Mouse (Mus musculus) CD4-positive, CD25-positive, alpha-beta regulatory T cell, adult 2 months (primary cell): Measurements from ENCODE around the gene Avpr1b.
"Not testable (repeated sequence)": the region's sequence is repeated elsewhere in the genome, so short reads cannot be mapped to it uniquely, and the experiment has no call there.

Experiments used
- DNase-seq: peaks from one replicate; pipeline ENCODE4 v3.0.0-alpha.2; 2012; ENCODE audit warnings: low read depth, low spot score

Gene Avpr1b

GRCm38 (mm10) chr1:131618576-131618975 is 19.5 kb downstream of the Avpr1b start:
- DNase-seq, result peak; percentile 22

DNA sequence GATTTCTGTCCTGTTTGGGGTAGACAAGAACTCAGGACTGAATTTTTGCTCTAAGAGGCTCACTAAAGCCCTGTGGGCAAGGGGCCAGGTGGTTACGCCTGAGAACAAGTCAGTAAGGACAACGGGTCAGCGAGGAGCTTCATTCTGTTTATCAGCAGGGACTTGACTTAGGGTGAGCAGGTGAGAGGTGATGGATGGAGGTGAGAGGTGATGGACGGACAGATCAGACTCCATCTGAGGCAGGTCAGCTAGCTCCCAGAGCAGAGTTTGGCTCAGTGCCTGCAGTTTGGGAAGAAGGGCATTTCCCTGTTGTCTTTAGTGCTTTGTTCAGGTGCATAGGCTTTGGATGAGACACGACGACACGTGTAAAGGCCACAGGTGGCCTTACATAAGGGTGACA is 20.3 kb downstream of the Avpr1b start:
- no peak for DNase-seq

DNA sequence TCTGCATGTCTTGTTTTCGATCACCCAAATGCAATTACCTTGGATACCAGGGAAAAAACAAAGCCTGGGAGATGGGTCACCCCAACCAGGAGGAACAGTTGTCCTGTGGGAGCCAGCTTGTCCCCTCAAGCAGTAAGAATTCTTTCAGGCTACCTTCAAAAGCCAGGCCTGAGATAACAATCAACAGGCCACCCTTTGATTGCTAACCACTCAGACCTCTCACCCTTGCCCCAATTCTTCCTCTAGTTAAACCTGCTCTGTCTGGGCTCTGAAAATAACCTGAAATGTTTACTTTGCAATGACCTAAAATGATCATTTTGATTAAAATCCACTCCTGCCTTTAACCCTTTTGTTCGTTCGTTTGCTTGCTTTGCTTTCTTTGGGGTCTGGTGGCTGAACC is 24.6 kb downstream of the Avpr1b start:
- no peak for DNase-seq

DNA sequence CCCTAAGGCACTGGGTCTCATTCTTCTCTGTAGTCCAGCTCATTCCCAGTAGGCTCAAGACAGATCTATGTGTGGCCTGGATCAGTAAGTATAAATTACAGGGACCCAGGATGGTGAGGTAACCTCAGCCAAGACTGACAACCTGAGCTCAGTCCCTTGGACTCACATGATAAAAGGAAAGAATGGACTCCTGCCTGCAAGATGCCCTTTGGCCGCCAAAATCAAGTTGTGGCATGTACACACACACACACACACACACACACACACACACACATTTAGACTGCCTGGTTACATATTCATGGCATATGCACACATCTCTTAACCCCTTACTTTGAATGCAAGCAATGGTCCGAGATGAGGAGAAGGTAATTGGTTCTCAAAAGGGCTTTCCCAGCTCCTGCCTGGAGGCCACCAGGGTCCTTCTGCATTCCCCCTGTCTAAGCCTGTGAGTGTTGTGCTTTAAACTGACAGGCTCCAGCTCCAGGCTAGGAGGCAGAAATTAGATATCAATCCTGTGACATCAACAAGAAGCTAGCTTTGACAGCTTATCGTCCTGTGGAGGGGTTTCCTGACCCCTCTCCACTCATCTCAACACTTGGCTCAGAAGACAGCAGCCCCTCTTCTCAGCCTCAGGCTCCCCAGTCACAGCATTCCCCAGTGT is 25.3 kb downstream of the Avpr1b start:
- DNase-seq, result no peak

- DNase-seq, result no peak
These were observed 27.2 kb downstream of the Avpr1b start for GRCm38 (mm10) chr1:131626200-131626599.

DNA sequence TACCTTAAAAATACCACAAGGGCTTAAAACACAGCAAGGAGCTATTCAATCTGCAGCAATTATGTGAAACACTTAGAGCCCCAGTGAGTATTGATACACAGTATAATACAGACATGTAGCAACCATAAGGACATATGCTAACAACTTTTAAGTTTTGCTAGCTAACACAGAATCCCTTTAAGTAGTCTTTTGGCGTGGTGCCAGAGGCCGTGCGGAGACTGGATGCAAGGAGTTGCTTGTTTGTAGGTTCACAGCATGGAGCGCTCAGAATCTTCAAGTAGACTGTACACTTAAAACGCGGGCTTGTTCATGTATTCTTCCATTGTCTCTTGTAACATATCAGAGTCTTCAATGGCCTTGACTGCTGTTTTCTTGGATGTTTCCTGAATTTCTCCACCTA is 33.2 kb downstream of the Avpr1b start:
- not testable (repeated sequence) for DNase-seq

GRCm38 (mm10) chr1:131634495-131634894 is 35.5 kb downstream of the Avpr1b start:
- no peak for DNase-seq

GRCm38 (mm10) chr1:131637791-131638540 is 38.9 kb downstream of the Avpr1b start, which contains the start of gene Ctse:
Gene Ctse, plus strand, starts transcription at chr1:131638306.
- peak; percentile 78 for DNase-seq

DNA sequence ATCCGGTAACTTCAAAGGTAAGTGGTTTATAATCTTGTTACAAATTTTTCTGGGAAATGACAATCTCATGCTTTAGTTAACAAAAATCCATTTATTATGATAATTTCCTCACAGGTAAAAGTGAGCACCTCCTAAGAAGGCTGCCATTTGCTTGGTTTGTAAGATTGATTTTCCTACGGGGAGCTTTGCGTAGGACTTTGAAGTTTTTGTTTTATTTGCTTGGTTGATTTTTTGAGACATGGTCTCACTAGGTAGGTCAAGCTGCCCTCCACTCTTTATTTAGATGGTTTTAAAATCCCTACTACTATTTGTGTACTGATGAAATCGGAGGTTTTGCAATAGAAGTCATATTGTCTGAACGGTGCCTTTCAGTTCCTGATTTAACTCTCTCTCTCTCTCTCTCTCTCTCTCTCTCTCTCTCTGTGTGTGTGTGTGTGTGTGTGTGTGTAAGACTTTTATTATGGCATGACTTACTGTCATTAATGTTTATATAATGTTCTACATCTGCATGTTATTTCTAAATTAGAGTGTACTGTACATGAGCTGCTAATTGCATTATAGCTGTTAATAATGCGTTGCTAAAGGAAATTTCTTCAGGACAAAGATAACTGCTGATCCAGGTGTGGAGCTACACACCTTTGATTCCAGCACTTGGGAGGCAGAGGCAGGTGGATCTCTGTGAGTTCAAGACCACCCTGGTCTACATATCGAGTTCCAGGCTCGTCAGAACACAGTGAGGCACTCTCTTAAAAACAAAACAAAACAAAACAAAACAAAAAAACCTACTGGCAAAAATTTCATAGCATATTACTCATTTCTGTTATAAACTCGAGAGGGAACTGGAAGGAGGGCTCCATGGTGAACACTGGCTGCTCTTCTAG is 39.7 kb downstream of the Avpr1b start:
- DNase-seq, result no peak

- no peak for DNase-seq
These were observed 41.0 kb downstream of the Avpr1b start for GRCm38 (mm10) chr1:131640062-131640461.

DNA sequence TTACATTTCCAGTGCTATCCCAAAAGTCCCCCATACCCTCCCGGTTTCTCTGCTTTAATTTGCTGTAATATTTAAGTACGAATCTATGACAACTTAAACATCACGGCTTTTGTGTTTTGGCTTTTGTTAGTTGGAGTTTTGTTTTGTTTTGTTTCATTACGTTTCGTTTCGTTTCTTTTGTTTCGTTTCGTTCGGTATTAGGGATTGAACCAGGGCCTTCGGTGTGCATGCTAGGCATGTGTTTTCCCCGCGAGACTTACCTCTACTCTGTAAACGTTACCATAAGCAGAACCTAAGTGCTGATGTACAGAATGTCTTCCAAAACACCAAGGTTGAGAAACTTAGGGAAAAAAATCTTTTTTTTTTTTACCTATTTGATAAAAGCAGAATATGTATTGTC is 42.5 kb downstream of the Avpr1b start:
- no peak for DNase-seq

- DNase-seq, result no peak
These were observed 43.2 kb downstream of the Avpr1b start for GRCm38 (mm10) chr1:131642251-131642650.

- DNase-seq, result peak; percentile 75
These were observed 53.8 kb downstream of the Avpr1b start for GRCm38 (mm10) chr1:131652670-131653443.

- no peak for DNase-seq
These were observed 56.6 kb downstream of the Avpr1b start for GRCm38 (mm10) chr1:131655601-131656000.

DNA sequence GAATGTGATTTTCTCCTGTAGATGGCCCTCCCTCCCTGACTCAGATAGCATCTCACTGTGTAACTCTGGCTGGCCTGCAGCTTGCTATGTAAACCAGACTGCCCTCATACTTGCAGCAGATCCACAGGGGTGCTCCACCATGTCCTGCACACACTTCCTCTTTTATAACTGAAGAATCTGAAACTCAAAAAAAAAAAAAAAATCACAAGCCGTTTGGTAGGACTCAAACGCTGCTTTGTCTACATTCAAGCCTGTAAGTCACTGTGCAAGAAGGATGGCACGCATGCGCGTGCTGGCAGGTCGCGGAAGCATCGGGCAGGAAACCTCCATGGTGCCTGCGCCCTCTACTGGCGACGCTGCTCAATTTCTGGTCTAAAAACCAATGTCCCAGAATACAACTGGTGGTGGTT is 58.9 kb downstream of the Avpr1b start:
- DNase-seq, result peak; percentile 97

GRCm38 (mm10) chr1:131659512-131660085 is 60.6 kb downstream of the Avpr1b start:
- no peak for DNase-seq

DNA sequence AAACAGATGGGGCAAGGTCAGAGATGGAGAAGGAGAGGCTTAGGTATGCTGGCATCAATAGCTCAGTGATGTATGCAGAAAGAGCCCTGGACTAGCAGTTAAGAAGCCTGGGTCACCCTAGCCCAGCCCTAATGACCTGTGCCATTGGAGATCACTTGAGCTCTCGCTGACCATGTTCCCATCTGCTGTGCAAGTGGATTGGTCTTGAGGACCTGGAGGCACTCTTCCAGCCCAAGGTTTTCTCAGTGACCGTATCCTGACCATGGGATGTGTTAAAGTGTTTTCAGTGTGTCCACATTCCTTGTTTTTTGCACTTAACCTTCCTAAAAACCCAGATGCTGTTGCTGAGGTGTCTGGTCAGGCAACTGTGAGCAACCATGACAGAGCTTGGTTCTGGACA is 61.2 kb downstream of the Avpr1b start:
- DNase-seq, result no peak

DNA sequence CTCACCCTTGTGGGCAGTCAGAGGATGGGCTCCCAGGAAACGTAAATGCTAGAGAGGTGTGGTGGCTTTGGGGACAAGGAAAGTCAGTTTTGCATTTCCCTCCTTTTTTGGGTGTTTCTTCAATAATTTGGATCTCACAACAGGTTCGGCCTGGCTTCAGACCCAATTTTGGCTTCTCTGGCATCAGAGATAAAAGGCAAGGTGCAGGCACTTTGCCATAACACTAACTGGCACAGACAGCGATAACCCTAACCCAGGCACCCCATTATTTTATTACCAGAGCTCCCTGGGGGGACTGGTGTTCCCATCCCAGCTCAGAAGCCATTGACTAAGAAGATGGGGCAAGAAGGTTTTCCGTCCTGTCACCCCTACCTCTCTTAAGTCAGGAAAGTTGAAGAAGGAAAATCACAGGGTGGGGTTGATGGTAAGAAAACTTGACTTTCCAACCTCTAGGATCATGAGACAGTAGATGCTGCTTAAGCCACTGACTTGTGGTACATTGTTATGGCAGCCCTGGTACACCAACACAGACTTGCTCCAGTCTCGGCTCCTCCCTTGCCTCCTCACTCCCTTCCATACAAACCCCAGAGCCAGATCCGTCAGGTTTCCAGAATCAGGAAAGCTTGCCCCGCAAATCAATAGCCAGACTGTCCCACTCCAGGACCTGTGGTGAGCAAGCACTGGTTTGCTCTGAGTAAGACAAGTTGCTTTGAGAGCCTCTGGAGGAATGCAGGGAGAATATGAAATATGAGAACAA is 61.9 kb downstream of the Avpr1b start:
- DNase-seq, result no peak
